Comparison of ENCODE assay signal across 17 mouse cellular contexts in genomic region chr9:84278295-84278694, GRCm38 (mm10).
"Had no signal": no experiment of that assay in that cellular context is flagged by ENCODE, and none has a peak within 500 bp of the region (broad histone marks: within the 10 kb centered on the region; RNA-seq: fewer than 3 reads in every experiment).

No protein-coding gene starts in this region.

- H3K27ac ChIP-seq: kidney, postnatal 0 days; liver, embryonic 13.5 days; lung, embryonic 15.5 days; macrophage; midbrain, embryonic 15.5 days; neural tube, embryonic 12.5 days; stomach, embryonic 15.5 days had no signal

- H3K9me3 ChIP-seq: liver, embryonic 13.5 days; lung, embryonic 15.5 days; midbrain, embryonic 15.5 days; stomach, embryonic 15.5 days had no signal

- H3K4me3 ChIP-seq: liver, embryonic 13.5 days; lung, embryonic 15.5 days; megakaryocyte, embryonic 14.5 days; midbrain, embryonic 15.5 days; neural tube, embryonic 12.5 days; stomach, embryonic 15.5 days had no signal

- ATAC-seq: liver, postnatal 0 days had no signal

- H3K27me3 ChIP-seq: liver, embryonic 13.5 days; lung, embryonic 15.5 days; megakaryocyte, embryonic 14.5 days; midbrain, embryonic 15.5 days; neural tube, embryonic 12.5 days; stomach, embryonic 15.5 days had no signal

- H3K9ac ChIP-seq: liver, embryonic 13.5 days; liver, postnatal 0 days; lung, embryonic 15.5 days; midbrain, embryonic 15.5 days; neural tube, embryonic 12.5 days; stomach, embryonic 15.5 days had no signal

- H3K4me1 ChIP-seq: liver, embryonic 13.5 days; lung, embryonic 15.5 days; megakaryocyte, embryonic 14.5 days; midbrain, embryonic 15.5 days; stomach, embryonic 15.5 days had no signal

- H3K36me3 ChIP-seq: liver, embryonic 13.5 days; lung, embryonic 15.5 days; midbrain, embryonic 15.5 days; neural tube, embryonic 12.5 days; stomach, embryonic 15.5 days had no signal

- DNase-seq: kidney, adult 9 months; kidney, postnatal 36 days; left cerebral cortex, postnatal 4 days; liver; liver, embryonic 13.5 days; liver, postnatal 0 days; lung, postnatal 14 days; right cerebral cortex, postnatal 4 days; thymus, postnatal 36 days had no signal

- H3K4me2 ChIP-seq: liver, embryonic 13.5 days; lung, embryonic 15.5 days; midbrain, embryonic 11.5 days; midbrain, embryonic 15.5 days; neural tube, embryonic 12.5 days; stomach, embryonic 15.5 days had no signal
